Mouse (Mus musculus) hindbrain, embryonic 14.5 days (tissue): ENCODE results near the gene Fggy. TPM values are rescaled to one million over a fixed set of nuclear protein-coding genes. Genes with fewer than 3 reads are reported as not detected.

Experiments used
- ATAC-seq: fragments of 200-750 bp; cut with Nextera tagmentation; 2 replicates; pipeline ENCODE4 v1.8.0; 2017; ENCODE audit warnings: moderate number of reproducible peaks, mild to moderate bottlenecking, moderate TSS enrichment, moderate library complexity; ENCODE audit not compliant: low FRiP score
- DNase-seq: peaks from one replicate; pipeline ENCODE4 v3.0.0-alpha.2; 2015; ENCODE audit warnings: low spot score
- H3K27ac ChIP-seq: fragments of 300-500 bp; sonication (generic); 2 replicates; pipeline ENCODE4 v1.5.1; 2014; ENCODE audit warnings: mild to moderate bottlenecking, moderate library complexity
- H3K27me3 ChIP-seq: fragments of 300-500 bp; sonication (generic); 2 replicates; pipeline ENCODE4 v1.6.1; 2014; ENCODE audit warnings: mild to moderate bottlenecking, low read length, mixed read lengths; ENCODE audit not compliant: control insufficient read depth, insufficient read depth
- H3K36me3 ChIP-seq: fragments of 300-500 bp; sonication (generic); replicated peaks from 2 replicates; pipeline ENCODE4 v1.6.1; 2014; ENCODE audit not compliant: control insufficient read depth, insufficient read depth
- H3K4me1 ChIP-seq: fragments of 300-500 bp; sonication (generic); replicated peaks from 2 replicates; pipeline ENCODE4 v1.6.1; 2014; ENCODE audit warnings: antibody characterized with exemption, low read length, mixed read lengths; ENCODE audit not compliant: control insufficient read depth, insufficient read depth
- H3K4me2 ChIP-seq: fragments of 300-500 bp; sonication (generic); replicated peaks from 2 replicates; pipeline ENCODE4 v1.6.1; 2014; ENCODE audit warnings: mild to moderate bottlenecking, moderate library complexity
- H3K4me3 ChIP-seq: fragments of 300-500 bp; sonication (generic); replicated peaks from 2 replicates; pipeline ENCODE4 v1.5.1; 2014; ENCODE audit warnings: mild to moderate bottlenecking, low read length
- H3K9ac ChIP-seq: fragments of 300-500 bp; sonication (generic); 2 replicates; pipeline ENCODE4 v1.6.1; 2014
- H3K9me3 ChIP-seq: fragments of 300-500 bp; sonication (generic); 2 replicates; pipeline ENCODE4 v1.6.1; 2016; ENCODE audit warnings: low read length; ENCODE audit not compliant: control insufficient read depth
- WGBS: fragments of 180-500 bp; shearing (Covaris S2); extraction: QIAGEN DNeasy Blood & Tissue Kit; methylation state at CpG from one replicate; pipeline ENCODE4 v1.1.7; 2014; 5-methylcytosine and 5-hydroxymethylcytosine counted together
- polyA plus RNA-seq: library from polyadenylated mRNA; unstranded; fragments of >200 nt; fragmentation: Nextera tagmentation; extraction: Ambion mirVana; gene quantifications from 2 replicates; pipeline ENCODE4 v1.2.1, GENCODE M21; 2014

Fggy gene
- polyA plus RNA-seq, 1 experiment from 2014 or later, result 7.6 TPM

- Histone ChIP-seq H3K36me3 (no peaks in the 10 kb centered on the region), H3K9me3 (no peaks in the 10 kb centered on the region), H3K9ac (no peak overlapping the region), H3K27ac (no peak overlapping the region), H3K27me3 (no peaks in the 10 kb centered on the region), H3K4me2 (no peak overlapping the region), H3K4me3 (no peak overlapping the region), H3K4me1 (no peaks in the 10 kb centered on the region)
- 94% methylated on average over 1 of the region's 1 CpGs for WGBS
- DNase-seq (no peak), ATAC-seq (no peak)
Measured at GRCm38 (mm10) chr4:95667595-95667994, 110.3 kb downstream of the Fggy start.

GRCm38 (mm10) chr4:95668543-95668942 lies 111.2 kb downstream of the Fggy start:
- Histone ChIP-seq H3K4me2 (no peak overlapping the region), H3K27me3 (no peaks in the 10 kb centered on the region), H3K27ac (no peak overlapping the region), H3K36me3 (no peaks in the 10 kb centered on the region), H3K9ac (no peak overlapping the region), H3K4me3 (no peak overlapping the region), H3K9me3 (no peaks in the 10 kb centered on the region), H3K4me1 (no peaks in the 10 kb centered on the region)
- ATAC-seq, result no peak
- WGBS, result 82% methylated on average over 3 of the region's 3 CpGs
- DNase-seq, result no peak

DNA sequence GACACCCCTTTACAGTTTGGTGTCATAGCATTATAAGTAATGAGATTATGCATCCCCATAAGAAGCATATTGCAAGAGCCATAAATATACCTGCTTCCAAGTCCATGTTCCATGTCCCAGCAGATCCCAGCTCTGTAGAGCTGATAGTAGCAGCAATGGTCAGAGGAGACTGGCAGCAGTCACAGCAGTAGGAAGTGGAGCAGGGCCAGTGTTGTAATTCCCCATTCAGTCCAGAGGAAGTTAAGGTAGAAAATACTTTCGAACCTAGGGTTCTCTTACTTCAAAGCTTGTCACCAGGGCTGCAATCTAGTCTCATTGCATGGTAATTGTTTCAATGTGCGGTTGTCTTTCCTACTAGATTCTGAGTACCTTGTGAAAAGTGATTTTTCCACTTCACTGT lies 112.0 kb downstream of the Fggy start:
- DNase-seq (no peak), ATAC-seq (no peak)
- no peak overlapping the region for H3K4me2 ChIP-seq
- no peak overlapping the region for H3K4me3 ChIP-seq
- H3K9me3 ChIP-seq, result no peaks in the 10 kb centered on the region
- H3K9ac ChIP-seq, result no peak overlapping the region
- H3K4me1 ChIP-seq, result no peaks in the 10 kb centered on the region
- no peaks in the 10 kb centered on the region for H3K27me3 ChIP-seq
- no peak overlapping the region for H3K27ac ChIP-seq
- no peaks in the 10 kb centered on the region for H3K36me3 ChIP-seq
- 63% methylated on average over 2 of the region's 2 CpGs for WGBS

GRCm38 (mm10) chr4:95670559-95670958 lies 113.3 kb downstream of the Fggy start:
- no peak overlapping the region for H3K4me2 ChIP-seq
- H3K9me3 ChIP-seq, result no peaks in the 10 kb centered on the region
- no peak overlapping the region for H3K4me3 ChIP-seq
- no peak overlapping the region for H3K27ac ChIP-seq
- H3K27me3 ChIP-seq, result no peaks in the 10 kb centered on the region
- H3K9ac ChIP-seq, result no peak overlapping the region
- H3K4me1 ChIP-seq, result no peaks in the 10 kb centered on the region
- ATAC-seq (no peak), DNase-seq (no peak)
- no peaks in the 10 kb centered on the region for H3K36me3 ChIP-seq
- WGBS, result 66% methylated on average over 3 of the region's 3 CpGs

GRCm38 (mm10) chr4:95672039-95672438 lies 114.7 kb downstream of the Fggy start:
- Histone ChIP-seq H3K36me3 (no peaks in the 10 kb centered on the region), H3K4me1 (no peaks in the 10 kb centered on the region), H3K9me3 (no peaks in the 10 kb centered on the region), H3K27ac (no peak overlapping the region), H3K4me2 (no peak overlapping the region), H3K9ac (no peak overlapping the region), H3K27me3 (no peaks in the 10 kb centered on the region), H3K4me3 (no peak overlapping the region)
- ATAC-seq, result no peak
- WGBS, result 92% methylated on average over 1 of the region's 1 CpGs
- no peak for DNase-seq

DNA sequence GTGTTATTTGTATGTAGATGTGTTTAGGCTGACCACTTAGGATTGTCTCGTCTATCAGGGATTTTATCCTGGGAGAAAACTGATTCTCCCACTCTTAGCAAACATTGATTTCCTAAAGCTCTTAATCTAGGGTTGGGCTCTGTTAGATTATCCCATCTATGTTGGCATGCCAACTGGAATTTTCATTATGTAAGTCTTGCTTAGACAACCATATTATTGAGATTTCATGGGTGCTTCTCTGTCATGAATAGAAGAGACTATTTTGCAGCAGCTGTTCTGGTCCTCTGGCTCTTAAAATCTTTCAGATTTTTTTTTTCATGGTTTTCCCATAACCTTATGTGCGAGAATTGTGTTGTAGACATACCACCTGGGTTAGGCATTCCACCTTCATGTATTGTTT lies 119.1 kb downstream of the Fggy start:
- Histone ChIP-seq H3K4me1 (no peaks in the 10 kb centered on the region), H3K9me3 (no peaks in the 10 kb centered on the region), H3K36me3 (no peaks in the 10 kb centered on the region), H3K4me3 (no peak overlapping the region), H3K27me3 (no peaks in the 10 kb centered on the region), H3K4me2 (no peak overlapping the region), H3K27ac (no peak overlapping the region), H3K9ac (no peak overlapping the region)
- DNase-seq (no peak), ATAC-seq (no peak)
- WGBS, result 50% methylated on average over 2 of the region's 2 CpGs

DNA sequence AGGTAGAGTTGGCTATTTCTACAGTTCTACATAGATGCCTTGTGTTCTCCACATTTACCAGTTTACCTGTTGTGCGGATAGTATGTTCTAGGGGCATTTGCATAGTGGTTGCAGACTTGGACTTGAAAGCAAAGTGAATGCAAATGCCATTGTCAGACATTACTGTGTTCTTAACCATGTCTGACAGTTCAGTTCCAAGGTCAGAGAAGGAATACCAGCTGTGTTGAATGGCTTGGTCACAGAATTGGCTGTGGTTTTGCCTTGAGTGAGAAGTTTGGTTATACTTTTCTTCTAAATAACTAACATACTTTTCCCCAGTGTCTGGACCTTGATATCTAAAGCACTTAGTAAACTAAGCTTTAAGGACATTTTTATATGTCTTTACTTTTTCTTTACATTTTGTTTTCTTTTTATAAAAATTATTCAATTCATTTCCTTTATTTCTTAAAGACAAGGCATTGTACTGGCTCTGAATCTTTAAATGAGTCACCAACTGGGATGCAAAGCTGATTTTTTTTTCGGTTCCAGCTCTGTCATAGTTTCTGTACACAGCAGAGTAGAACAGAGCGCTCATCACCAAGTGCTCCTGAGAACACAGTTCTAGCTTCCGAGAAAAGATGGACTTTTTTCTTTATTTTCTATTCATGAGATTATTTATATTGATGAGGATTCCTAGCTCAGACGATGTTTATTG lies 123.6 kb downstream of the Fggy start:
- H3K9me3 ChIP-seq, result no peaks in the 10 kb centered on the region
- no peaks in the 10 kb centered on the region for H3K36me3 ChIP-seq
- no peak for ATAC-seq
- WGBS, result 86% methylated on average over 5 of the region's 5 CpGs
- H3K27ac ChIP-seq, result no peak overlapping the region
- no peak overlapping the region for H3K9ac ChIP-seq
- no peak for DNase-seq
- no peak overlapping the region for H3K4me2 ChIP-seq
- H3K27me3 ChIP-seq, result no peaks in the 10 kb centered on the region
- no peak overlapping the region for H3K4me3 ChIP-seq
- peaks cover 15% of the 10 kb centered on the region for H3K4me1 ChIP-seq

- Histone ChIP-seq H3K27me3 (no peaks in the 10 kb centered on the region), H3K36me3 (no peaks in the 10 kb centered on the region), H3K4me2 (no peak overlapping the region), H3K9ac (peak overlapping the region; percentile 34; the same call in 1 of the 2 replicates), H3K9me3 (no peaks in the 10 kb centered on the region), H3K4me1 (peaks cover 15% of the 10 kb centered on the region), H3K27ac (peak overlapping the region; percentile 51), H3K4me3 (no peak overlapping the region)
- DNase-seq (peak; percentile 55), ATAC-seq (peak; percentile 89)
- 7% methylated on average over 4 of the region's 4 CpGs for WGBS
Measured at GRCm38 (mm10) chr4:95684522-95685080, 127.3 kb downstream of the Fggy start.

GRCm38 (mm10) chr4:95686775-95687174 lies 129.5 kb downstream of the Fggy start:
- Histone ChIP-seq H3K27me3 (no peaks in the 10 kb centered on the region), H3K4me3 (no peak overlapping the region), H3K9ac (no peak overlapping the region), H3K4me2 (no peak overlapping the region), H3K9me3 (no peaks in the 10 kb centered on the region), H3K4me1 (peaks cover 15% of the 10 kb centered on the region), H3K27ac (no peak overlapping the region), H3K36me3 (no peaks in the 10 kb centered on the region)
- no peak for DNase-seq
- ATAC-seq, result no peak
- WGBS, result 90% methylated on average over 2 of the region's 2 CpGs
